Mouse (Mus musculus) limb, embryonic 11.5 days (tissue): Measurements from ENCODE around the gene Zfand2b. TPM values are rescaled to one million over a fixed set of nuclear protein-coding genes. Genes with fewer than 3 reads are reported as not detected.

Experiments used
- ATAC-seq: fragments of 200-750 bp; cut with Nextera tagmentation; 2 replicates; pipeline ENCODE4 v1.8.0; 2017; ENCODE audit warnings: low read depth; ENCODE audit not compliant: insufficient number of reproducible peaks, low FRiP score, low TSS enrichment
- DNase-seq: peaks from one replicate; pipeline ENCODE4 v3.0.0-alpha.2; 2015; ENCODE audit warnings: low spot score
- H3K27ac ChIP-seq: fragments of 300-500 bp; sonication (generic); replicated peaks from 2 replicates; pipeline ENCODE4 v1.5.1; 2014; ENCODE audit warnings: low read depth, mild to moderate bottlenecking, low read length
- H3K27me3 ChIP-seq: fragments of 300-500 bp; sonication (generic); 2 replicates; pipeline ENCODE4 v1.6.1; 2014; ENCODE audit warnings: mild to moderate bottlenecking, low read length, mixed read lengths; ENCODE audit not compliant: control insufficient read depth, insufficient read depth
- H3K36me3 ChIP-seq: fragments of 300-500 bp; sonication (generic); 2 replicates; pipeline ENCODE4 v1.6.1; 2014; ENCODE audit warnings: mild to moderate bottlenecking, low read length, moderate library complexity, mixed read lengths; ENCODE audit not compliant: control insufficient read depth, insufficient read depth
- H3K4me1 ChIP-seq: fragments of 300-500 bp; sonication (generic); 2 replicates; pipeline ENCODE4 v1.6.1; 2014; ENCODE audit warnings: low read length, mixed read lengths; ENCODE audit not compliant: control insufficient read depth, insufficient read depth
- H3K4me2 ChIP-seq: fragments of 300-500 bp; sonication (generic); 2 replicates; pipeline ENCODE4 v1.6.1; 2014; ENCODE audit warnings: low read depth, mild to moderate bottlenecking, moderate library complexity; ENCODE audit not compliant: severe bottlenecking
- H3K4me3 ChIP-seq: fragments of 300-500 bp; sonication (generic); 2 replicates; pipeline ENCODE4 v1.5.1; 2014; ENCODE audit warnings: low read depth, low read length
- H3K9ac ChIP-seq: fragments of 300-500 bp; sonication (generic); 2 replicates; pipeline ENCODE4 v1.6.1; 2014; ENCODE audit warnings: mild to moderate bottlenecking, low read length
- H3K9me3 ChIP-seq: fragments of 300-500 bp; sonication (generic); 2 replicates; pipeline ENCODE4 v1.6.1; 2016; ENCODE audit warnings: low read length; ENCODE audit not compliant: control insufficient read depth
- WGBS: fragments of 180-500 bp; shearing (Covaris S2); extraction: QIAGEN DNeasy Blood & Tissue Kit; methylation state at CpG from one replicate; pipeline ENCODE4 v1.1.7; 2014; 5-methylcytosine and 5-hydroxymethylcytosine counted together
- polyA plus RNA-seq: library from polyadenylated mRNA; unstranded; fragments of >200 nt; fragmentation: Nextera tagmentation; extraction: Ambion mirVana; gene quantifications from 2 replicates; pipeline ENCODE4 v1.2.1, GENCODE M21; 2014

The Zfand2b gene
- polyA plus RNA-seq, 1 experiment from 2014 or later: 31.3 TPM

DNA sequence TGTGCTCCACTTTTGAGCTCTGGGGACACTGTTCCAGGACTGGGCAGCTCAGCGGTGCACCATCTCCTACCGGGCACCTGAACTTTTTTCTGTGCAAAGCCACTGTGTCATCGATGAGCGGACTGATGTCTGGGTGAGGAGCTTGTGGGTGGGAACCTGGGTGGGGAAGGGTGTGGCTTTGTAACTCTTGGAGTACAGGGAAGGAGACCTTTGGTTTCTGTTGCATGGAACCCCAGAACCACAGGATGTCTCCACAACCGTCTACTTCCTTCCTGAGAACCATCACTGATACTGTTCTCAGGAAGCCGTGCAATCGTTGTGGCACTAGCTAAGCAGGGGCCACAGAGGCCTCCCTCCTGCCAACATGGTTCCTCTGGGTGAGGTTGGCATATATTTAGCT, 44.6 kb downstream of the Zfand2b start:
- Histone ChIP-seq H3K4me1 (peaks cover 11% of the 10 kb centered on the region), H3K4me2 (no peak overlapping the region), H3K9ac (no peak overlapping the region), H3K27me3 (peaks cover 10% of the 10 kb centered on the region), H3K4me3 (no peak overlapping the region), H3K9me3 (no peaks in the 10 kb centered on the region), H3K36me3 (peaks cover 5% of the 10 kb centered on the region; the same call in 1 of the 2 replicates), H3K27ac (no peak overlapping the region)
- ATAC-seq (no peak), DNase-seq (no peak)
- WGBS: 87% methylated on average over 7 of the region's 7 CpGs

- no peaks in the 10 kb centered on the region for H3K9me3 ChIP-seq
- H3K27me3 ChIP-seq: peaks cover 24% of the 10 kb centered on the region
- ATAC-seq (no peak), DNase-seq (no peak)
- H3K36me3 ChIP-seq: peaks cover 5% of the 10 kb centered on the region; the same call in 1 of the 2 replicates
- H3K9ac ChIP-seq: no peak overlapping the region
- H3K4me2 ChIP-seq: no peak overlapping the region
- no peak overlapping the region for H3K4me3 ChIP-seq
- WGBS: 89% methylated on average over 2 of the region's 2 CpGs
- peaks cover 22% of the 10 kb centered on the region for H3K4me1 ChIP-seq
- H3K27ac ChIP-seq: no peak overlapping the region
Measured at GRCm38 (mm10) chr1:75214442-75214841, 46.0 kb downstream of the Zfand2b start.

DNA sequence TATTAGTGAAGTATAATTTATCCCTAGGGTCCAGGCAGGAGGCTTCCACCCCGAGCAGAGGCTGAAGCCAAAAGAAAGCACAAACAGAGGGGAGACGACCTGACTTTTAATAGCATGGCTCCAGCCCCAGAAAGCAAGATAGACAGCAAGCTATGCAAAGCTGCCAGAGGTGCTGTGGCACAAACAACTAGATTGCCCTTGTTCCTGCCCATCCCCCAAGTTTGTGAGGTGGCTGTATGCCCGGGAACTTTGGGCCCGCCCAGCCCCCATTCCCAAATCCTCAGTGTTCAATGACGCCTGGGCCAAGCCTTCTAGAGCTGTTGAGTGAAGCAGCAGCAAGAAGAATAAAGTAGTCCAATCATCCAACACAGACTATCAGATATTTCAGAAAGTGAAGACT, 46.4 kb downstream of the Zfand2b start:
- WGBS: 77% methylated on average over 5 of the region's 5 CpGs
- no peak overlapping the region for H3K27ac ChIP-seq
- ATAC-seq (no peak), DNase-seq (no peak)
- H3K4me2 ChIP-seq: no peak overlapping the region
- H3K4me3 ChIP-seq: no peak overlapping the region
- peaks cover 28% of the 10 kb centered on the region for H3K27me3 ChIP-seq
- peaks cover 5% of the 10 kb centered on the region; the same call in 1 of the 2 replicates for H3K36me3 ChIP-seq
- peaks cover 24% of the 10 kb centered on the region for H3K4me1 ChIP-seq
- no peak overlapping the region for H3K9ac ChIP-seq
- H3K9me3 ChIP-seq: no peaks in the 10 kb centered on the region

DNA sequence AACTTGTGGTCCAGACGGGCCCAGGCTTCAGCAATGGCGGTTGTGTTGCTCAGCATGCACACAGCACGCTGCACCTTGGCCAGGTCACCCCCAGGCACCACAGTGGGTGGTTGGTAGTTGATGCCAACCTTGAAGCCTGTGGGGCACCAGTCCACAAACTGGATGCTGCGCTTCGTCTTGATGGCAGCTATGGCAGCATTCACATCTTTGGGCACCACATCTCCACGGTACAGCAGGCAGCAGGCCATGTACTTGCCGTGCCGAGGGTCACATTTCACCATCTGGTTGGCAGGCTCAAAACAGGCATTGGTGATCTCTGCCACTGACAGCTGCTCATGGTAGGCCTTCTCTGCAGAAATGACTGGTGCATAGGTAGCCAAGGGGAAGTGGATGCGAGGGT, 47.3 kb downstream of the Zfand2b start:
- ATAC-seq: no peak
- DNase-seq: no peak
- H3K4me3 ChIP-seq: no peak overlapping the region
- H3K9me3 ChIP-seq: no peaks in the 10 kb centered on the region
- no peak overlapping the region for H3K4me2 ChIP-seq
- H3K4me1 ChIP-seq: peaks cover 19% of the 10 kb centered on the region
- no peak overlapping the region for H3K27ac ChIP-seq
- 90% methylated on average over 9 of the region's 9 CpGs for WGBS
- H3K36me3 ChIP-seq: peaks cover 5% of the 10 kb centered on the region; the same call in 1 of the 2 replicates
- no peak overlapping the region for H3K9ac ChIP-seq
- H3K27me3 ChIP-seq: peaks cover 37% of the 10 kb centered on the region

DNA sequence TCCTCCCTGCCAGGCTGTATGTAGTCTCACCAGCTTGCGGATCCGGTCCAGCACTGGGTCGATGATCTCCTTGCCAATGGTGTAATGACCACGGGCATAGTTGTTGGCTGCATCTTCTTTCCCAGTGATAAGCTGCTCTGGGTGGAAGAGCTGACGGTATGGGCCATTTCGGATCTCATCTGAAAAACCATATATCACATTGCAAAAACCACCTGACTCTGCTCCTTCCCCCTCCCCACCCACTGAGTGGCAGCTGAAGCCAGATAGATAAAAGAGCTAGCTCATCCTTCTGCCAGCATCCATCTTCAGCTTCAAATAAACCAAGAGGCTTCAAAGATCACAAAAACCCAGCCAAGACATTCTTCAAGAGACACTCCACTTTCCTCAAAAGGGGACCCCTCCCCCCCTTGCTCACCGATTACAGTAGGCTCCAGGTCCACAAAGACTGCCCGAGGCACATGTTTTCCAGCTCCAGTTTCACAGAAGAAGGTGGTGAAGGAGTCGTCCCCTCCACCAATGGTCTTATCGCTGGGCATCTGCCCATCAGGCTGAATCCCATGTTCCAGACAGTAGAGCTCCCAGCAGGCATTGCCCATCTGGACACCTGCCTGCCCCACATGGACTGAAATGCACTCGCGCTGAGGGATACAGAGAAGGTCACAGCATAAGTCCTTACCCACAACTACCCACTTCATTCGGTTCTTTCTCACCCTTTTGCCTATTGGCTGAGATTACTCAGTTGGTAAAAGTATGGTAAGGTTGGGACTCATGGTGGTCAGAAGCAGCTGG, 48.5 kb downstream of the Zfand2b start:
- H3K4me3 ChIP-seq: no peak overlapping the region
- no peak for DNase-seq
- H3K9me3 ChIP-seq: no peaks in the 10 kb centered on the region
- H3K27ac ChIP-seq: no peak overlapping the region
- H3K27me3 ChIP-seq: peaks cover 40% of the 10 kb centered on the region
- H3K9ac ChIP-seq: no peak overlapping the region
- no peak for ATAC-seq
- 77% methylated on average over 13 of the region's 13 CpGs for WGBS
- H3K4me2 ChIP-seq: no peak overlapping the region
- peaks cover 17% of the 10 kb centered on the region for H3K4me1 ChIP-seq
- H3K36me3 ChIP-seq: peaks cover 5% of the 10 kb centered on the region; the same call in 1 of the 2 replicates

- Histone ChIP-seq H3K9ac (no peak overlapping the region), H3K27me3 (peaks cover 40% of the 10 kb centered on the region), H3K4me2 (peak overlapping the region; percentile 96), H3K27ac (no peak overlapping the region), H3K4me3 (peak overlapping the region; percentile 45), H3K9me3 (no peaks in the 10 kb centered on the region), H3K36me3 (peaks cover 5% of the 10 kb centered on the region; the same call in 1 of the 2 replicates), H3K4me1 (peaks cover 17% of the 10 kb centered on the region)
- DNase-seq: no peak
- under 1% methylated on average over 6 of the region's 6 CpGs for WGBS
- ATAC-seq: no peak
Measured at GRCm38 (mm10) chr1:75217893-75218226, 49.4 kb downstream of the Zfand2b start.

DNA sequence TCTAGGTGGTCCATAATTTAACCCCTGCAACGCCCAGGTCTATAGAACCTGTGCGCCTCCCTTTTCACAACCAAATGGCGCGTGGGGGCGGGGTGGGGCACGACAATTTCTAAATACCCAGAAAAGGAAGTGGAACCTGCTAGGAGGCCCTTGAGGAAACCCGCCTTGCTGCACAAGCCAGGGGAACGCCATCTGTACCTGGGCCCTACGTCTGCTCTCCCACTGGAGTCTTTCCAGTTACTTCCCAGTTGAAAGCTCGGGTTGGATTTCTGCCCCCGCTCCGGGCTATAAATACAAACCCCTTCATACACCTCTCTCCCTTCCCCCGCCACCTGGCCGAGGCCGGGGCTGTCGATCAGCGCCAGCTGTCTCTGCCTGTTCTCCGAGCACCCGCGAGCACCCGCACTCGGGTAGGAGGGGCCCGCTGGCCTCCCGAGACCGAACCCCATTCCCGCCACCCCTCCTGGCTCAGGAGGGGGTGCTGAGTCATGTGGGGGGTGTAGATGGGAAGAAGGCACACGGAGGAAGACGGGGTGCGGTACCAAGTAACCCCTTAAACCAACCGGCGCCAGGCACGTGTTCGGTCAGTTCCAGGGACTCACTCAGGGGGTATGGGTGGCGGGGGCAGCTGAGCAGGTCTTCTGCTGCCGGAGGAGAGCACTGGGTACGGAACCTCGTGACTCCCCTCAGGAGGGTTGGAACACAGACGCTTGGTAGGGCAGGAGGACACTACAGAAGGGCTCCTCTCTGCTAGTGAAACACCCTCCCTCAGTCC, 50.0 kb downstream of the Zfand2b start:
- H3K36me3 ChIP-seq: peaks cover 5% of the 10 kb centered on the region; the same call in 1 of the 2 replicates
- no peaks in the 10 kb centered on the region for H3K9me3 ChIP-seq
- peaks cover 17% of the 10 kb centered on the region for H3K4me1 ChIP-seq
- DNase-seq (peak; percentile 48), ATAC-seq (peak; percentile 32; the same call in 1 of the 2 replicates)
- peak overlapping the region; percentile 17; the same call in 1 of the 2 replicates for H3K9ac ChIP-seq
- WGBS: 1% methylated on average over 38 of the region's 38 CpGs
- H3K27me3 ChIP-seq: peaks cover 40% of the 10 kb centered on the region
- no peak overlapping the region for H3K27ac ChIP-seq
- H3K4me2 ChIP-seq: peak overlapping the region; percentile 96
- H3K4me3 ChIP-seq: peak overlapping the region; percentile 45

DNA sequence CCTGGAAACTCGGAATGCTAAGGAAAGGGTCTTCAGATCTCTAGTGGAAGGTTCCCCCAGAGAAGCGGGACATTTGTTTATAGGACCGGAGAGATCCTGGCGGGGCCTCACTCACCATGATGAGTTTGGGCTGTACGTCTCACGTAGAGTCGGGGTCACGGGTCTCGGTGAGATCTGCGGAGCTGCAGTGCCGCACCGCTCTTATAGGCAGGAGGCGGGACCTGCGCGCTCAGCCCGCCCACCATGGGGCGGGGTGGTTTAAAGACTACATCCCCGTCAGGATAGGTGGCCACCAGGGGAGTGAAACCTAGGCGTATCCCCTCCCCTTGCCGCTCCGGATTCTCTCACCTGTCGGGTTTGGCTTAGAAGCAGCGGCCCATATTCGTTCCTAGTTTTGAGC, 50.6 kb downstream of the Zfand2b start:
- Histone ChIP-seq H3K4me2 (peak overlapping the region; percentile 96), H3K4me3 (peak overlapping the region; percentile 45), H3K27ac (no peak overlapping the region), H3K4me1 (peaks cover 17% of the 10 kb centered on the region), H3K9ac (peak overlapping the region; percentile 40), H3K36me3 (peaks cover 5% of the 10 kb centered on the region; the same call in 1 of the 2 replicates), H3K9me3 (no peaks in the 10 kb centered on the region), H3K27me3 (peaks cover 40% of the 10 kb centered on the region)
- WGBS: under 1% methylated on average over 24 of the region's 24 CpGs
- DNase-seq (peak; percentile 84), ATAC-seq (peak; percentile 88)
